In genomic region chr5:66342285-66342684, GRCm38 (mm10) we compare ENCODE assay signal across 27 mouse cellular contexts.
DNase-seq lines count a peak whose midpoint lies in the region; ATAC-seq and TF ChIP-seq lines count a peak whose summit lies in the region.
"Had no signal": no experiment of that assay in that cellular context is flagged by ENCODE, and none has a peak within 500 bp of the region (broad histone marks: within the 10 kb centered on the region; RNA-seq: fewer than 3 reads in every experiment).

No protein-coding gene starts in this region.

- H3K27ac ChIP-seq in intestine, embryonic 16.5 days (ENCODE audit: low read length): 0 out of 2 replicates have a peak overlapping the region, but pooled peaks have one; percentile 57
- H3K27ac ChIP-seq in intestine, embryonic 15.5 days: no peak overlapping the region
- H3K27ac ChIP-seq in ES-Bruce4 (ENCODE audit: insufficient read depth, low read length): peak overlapping the region; percentile 66
- no peak overlapping the region for H3K27ac ChIP-seq in intestine, postnatal 0 days (ENCODE audit: low read depth, low read length)
- H3K27ac ChIP-seq: forebrain, embryonic 10.5 days; forebrain, embryonic 13.5 days; heart, embryonic 15.5 days; hindbrain, embryonic 10.5 days; hindbrain, embryonic 13.5 days had no signal

- WGBS in intestine, embryonic 16.5 days: 70% methylated on average over 9 of the region's 9 CpGs
- WGBS in intestine, embryonic 15.5 days: 66% methylated on average over 9 of the region's 9 CpGs
- 69% methylated on average over 9 of the region's 9 CpGs for WGBS in intestine, postnatal 0 days

- TF ChIP-seq CTCF in ES-Bruce4 (IDR thresholded peaks at IDR 0.05; ENCODE audit: low read depth, low read length): no peak
- TF ChIP-seq CTCF in intestine, postnatal 0 days (IDR thresholded peaks at IDR 0.05; ENCODE audit: low read depth): no peak

- TF ChIP-seq EP300 in ES-Bruce4 (IDR thresholded peaks at IDR 0.05; ENCODE audit: insufficient read depth, low read depth, low read length): no peak

- ATAC-seq in intestine, embryonic 16.5 days: no peak
- ATAC-seq in intestine, embryonic 15.5 days: no peak
- no peak for ATAC-seq in intestine, postnatal 0 days
- no peak for ATAC-seq in CD4-positive, CD25-positive, alpha-beta regulatory T cell, adult 4 months
- ATAC-seq: activated CD4-positive, CD25-positive, alpha-beta regulatory T cell, adult 4 months; forebrain, embryonic 13.5 days; forebrain, embryonic 16.5 days; hindbrain, embryonic 16.5 days had no signal

- no peaks in the 10 kb centered on the region for H3K9me3 ChIP-seq in intestine, embryonic 16.5 days (ENCODE audit: control insufficient read depth, low read length)
- H3K9me3 ChIP-seq in intestine, embryonic 15.5 days: no peaks in the 10 kb centered on the region
- no peaks in the 10 kb centered on the region for H3K9me3 ChIP-seq in ES-Bruce4 (replicated peaks; ENCODE audit: control insufficient read depth, insufficient read depth, low read length, poor library complexity, severe bottlenecking)
- H3K9me3 ChIP-seq in intestine, postnatal 0 days (ENCODE audit: control insufficient read depth): no peaks in the 10 kb centered on the region
- H3K9me3 ChIP-seq: forebrain, embryonic 10.5 days; forebrain, embryonic 13.5 days; heart, embryonic 12.5 days; heart, embryonic 15.5 days; hindbrain, embryonic 10.5 days; hindbrain, embryonic 13.5 days had no signal

- no peaks in the 10 kb centered on the region for H3K27me3 ChIP-seq in intestine, embryonic 16.5 days (replicated peaks; ENCODE audit: control insufficient read depth, insufficient read depth, low read length)
- no peaks in the 10 kb centered on the region for H3K27me3 ChIP-seq in intestine, embryonic 15.5 days (replicated peaks)
- H3K27me3 ChIP-seq in ES-Bruce4 (ENCODE audit: control insufficient read depth, insufficient read depth, low read length, poor library complexity, severe bottlenecking): no peaks in the 10 kb centered on the region
- H3K27me3 ChIP-seq in intestine, postnatal 0 days (replicated peaks; ENCODE audit: control insufficient read depth, insufficient read depth, low read length): no peaks in the 10 kb centered on the region
- H3K27me3 ChIP-seq: heart, embryonic 15.5 days; hindbrain, embryonic 13.5 days had no signal

- no peaks in the 10 kb centered on the region for H3K36me3 ChIP-seq in intestine, embryonic 16.5 days (ENCODE audit: control insufficient read depth, insufficient read depth, low read length)
- no peaks in the 10 kb centered on the region for H3K36me3 ChIP-seq in intestine, embryonic 15.5 days
- no peaks in the 10 kb centered on the region for H3K36me3 ChIP-seq in ES-Bruce4 (ENCODE audit: control insufficient read depth, insufficient read depth, low read length, poor library complexity, severe bottlenecking)
- no peaks in the 10 kb centered on the region for H3K36me3 ChIP-seq in intestine, postnatal 0 days (ENCODE audit: control insufficient read depth, insufficient read depth)
- H3K36me3 ChIP-seq: forebrain, embryonic 10.5 days; heart, embryonic 12.5 days; heart, embryonic 15.5 days; hindbrain, embryonic 10.5 days; hindbrain, embryonic 13.5 days had no signal

- peak; percentile 96 for DNase-seq in R1 (ENCODE audit: low read depth, low spot score)
- DNase-seq in layer of hippocampus, postnatal 10 days (ENCODE audit: low spot score in 2 of 2): no peak
- DNase-seq: adrenal gland, postnatal 10 days; adrenal gland, postnatal 36 days; B cell, adult 2 months; cerebellum, adult 18-20 months; cerebellum, adult 9-10 months; cerebellum, postnatal 14 days; gastrocnemius, postnatal 10 days; gastrocnemius, postnatal 36 days; heart, postnatal 10 days; heart, postnatal 36 days; kidney, adult 11 months had no signal

- peak; percentile 82 for TF ChIP-seq POLR2A in ES-Bruce4 (IDR thresholded peaks at IDR 0.05; ENCODE audit: insufficient read depth, low read length)

- no peak overlapping the region for H3K4me3 ChIP-seq in intestine, embryonic 16.5 days (ENCODE audit: low read length)
- no peak overlapping the region for H3K4me3 ChIP-seq in intestine, embryonic 15.5 days (replicated peaks)
- H3K4me3 ChIP-seq in ES-Bruce4 (ENCODE audit: low read depth, low read length): peak overlapping the region; percentile 98
- H3K4me3 ChIP-seq in intestine, postnatal 0 days (ENCODE audit: low read depth, low read length): no peak overlapping the region
- H3K4me3 ChIP-seq: forebrain, embryonic 10.5 days; forebrain, embryonic 13.5 days; heart, embryonic 12.5 days; heart, embryonic 15.5 days; hindbrain, embryonic 10.5 days; hindbrain, embryonic 13.5 days had no signal

- H3K4me1 ChIP-seq in intestine, embryonic 16.5 days (ENCODE audit: control insufficient read depth, insufficient read depth, low read length): peaks cover 26% of the 10 kb centered on the region; the same call in 1 of the 2 replicates
- H3K4me1 ChIP-seq in intestine, embryonic 15.5 days (replicated peaks): peaks cover 16% of the 10 kb centered on the region; the same call in 1 of the 2 replicates
- H3K4me1 ChIP-seq in ES-Bruce4 (ENCODE audit: control insufficient read depth, insufficient read depth, low read length): peaks cover 6% of the 10 kb centered on the region
- peaks cover 6% of the 10 kb centered on the region for H3K4me1 ChIP-seq in intestine, postnatal 0 days (replicated peaks; ENCODE audit: control insufficient read depth, insufficient read depth, low read length)

- no peak overlapping the region for H3K4me2 ChIP-seq in intestine, embryonic 16.5 days (ENCODE audit: low read depth, low read length)
- no peak overlapping the region for H3K4me2 ChIP-seq in intestine, embryonic 15.5 days (replicated peaks)
- H3K4me2 ChIP-seq in intestine, postnatal 0 days (replicated peaks; ENCODE audit: low read depth): peak overlapping the region; percentile 32; the same call in 1 of the 2 replicates
- H3K4me2 ChIP-seq: forebrain, embryonic 13.5 days; heart, embryonic 12.5 days; heart, embryonic 15.5 days; hindbrain, embryonic 13.5 days had no signal

- no peak overlapping the region for H3K9ac ChIP-seq in intestine, embryonic 16.5 days (ENCODE audit: low read depth, low read length)
- H3K9ac ChIP-seq in intestine, embryonic 15.5 days: no peak overlapping the region
- peak overlapping the region; percentile 85 for H3K9ac ChIP-seq in ES-Bruce4 (ENCODE audit: low read depth, poor library complexity, severe bottlenecking)
- no peak overlapping the region for H3K9ac ChIP-seq in intestine, postnatal 0 days (ENCODE audit: low read depth, low read length)
- H3K9ac ChIP-seq: forebrain, embryonic 13.5 days; heart, embryonic 12.5 days; heart, embryonic 15.5 days; hindbrain, embryonic 13.5 days had no signal

Comparison
In these comparisons a context has a peak if more than half of its experiments do, and no peak if none do; other contexts are left out.
1. H3K27ac ChIP-seq: peak in intestine, embryonic 16.5 days (single experiment) and ES-Bruce4 (single experiment); none in intestine, embryonic 15.5 days (single experiment) and intestine, postnatal 0 days (single experiment).